Mouse (Mus musculus) liver, embryonic 14.5 days (tissue): ENCODE measurements around the gene Oxa1l. TPM values are rescaled to one million over a fixed set of nuclear protein-coding genes. Genes with fewer than 3 reads are reported as not detected.
A peak's percentile ranks its signal among the peaks of the same experiment; 100 is the strongest.

Source experiments
- ATAC-seq: fragments of 200-750 bp; cut with Nextera tagmentation; 2 replicates; pipeline ENCODE4 v1.8.0; 2017; ENCODE audit warnings: moderate number of reproducible peaks, mild to moderate bottlenecking, moderate library complexity; ENCODE audit not compliant: insufficient read depth
- DNase-seq, 3 experiments: peaks; one replicate each; pipeline ENCODE4 v3.0.0-alpha.2; 2012 to 2013; ENCODE audit warnings: low read depth in 3 of 3, low spot score in 3 of 3
- H3K27ac ChIP-seq: fragments of 300-500 bp; sonication (generic); 2 replicates; pipeline ENCODE4 v1.5.1; 2014; ENCODE audit warnings: moderate library complexity, mild to moderate bottlenecking, control low read depth, inconsistent platforms
- H3K27me3 ChIP-seq: fragments of 300-500 bp; sonication (generic); 2 replicates; pipeline ENCODE4 v1.6.1; 2014; ENCODE audit warnings: mild to moderate bottlenecking, low read length, moderate library complexity; ENCODE audit not compliant: control insufficient read depth, insufficient read depth
- H3K36me3 ChIP-seq: fragments of 300-500 bp; sonication (generic); replicated peaks from 2 replicates; pipeline ENCODE4 v1.6.1; 2014; ENCODE audit warnings: low read depth; ENCODE audit not compliant: control insufficient read depth, insufficient read depth
- H3K4me1 ChIP-seq, 2 experiments: fragments of 200-500 bp in 1 of 2; fragments of 300-500 bp in 1 of 2; sonication (generic) in 1 of 2; replicated peaks; 2 replicates each; pipeline ENCODE4 v1.6.1; 2012 to 2014; ENCODE audit warnings: antibody characterized with exemption in 1 of 2, inconsistent platforms in 1 of 2, low read length in 1 of 2; ENCODE audit not compliant: control insufficient read depth in 2 of 2, insufficient read depth in 2 of 2
- H3K4me2 ChIP-seq: fragments of 300-500 bp; sonication (generic); 2 replicates; pipeline ENCODE4 v1.6.1; 2014; ENCODE audit warnings: low read depth, mild to moderate bottlenecking, control low read depth, moderate library complexity
- H3K4me3 ChIP-seq, 2 experiments: fragments of 200-500 bp in 1 of 2; fragments of 300-500 bp in 1 of 2; sonication (generic) in 1 of 2; 2 replicates each; pipeline ENCODE4 v1.5.1; 2012 to 2014; ENCODE audit warnings: low read depth in 2 of 2, low read length in 2 of 2, mild to moderate bottlenecking in 2 of 2, control low read depth in 1 of 2, inconsistent platforms in 1 of 2, moderate library complexity in 1 of 2; ENCODE audit not compliant: insufficient read depth in 1 of 2
- H3K9ac ChIP-seq: fragments of 300-500 bp; sonication (generic); replicated peaks from 2 replicates; pipeline ENCODE4 v1.6.1; 2014; ENCODE audit warnings: mild to moderate bottlenecking, control low read depth, moderate library complexity
- H3K9me3 ChIP-seq: fragments of 300-500 bp; sonication (generic); 2 replicates; pipeline ENCODE4 v1.6.1; 2016; ENCODE audit warnings: low read length, mixed read lengths; ENCODE audit not compliant: control insufficient read depth
- CTCF ChIP-seq: IDR thresholded peaks from 2 replicates; pipeline ENCODE4 v1.5.1; 2016; ENCODE audit warnings: antibody characterized with exemption, low read depth, control low read depth
- EP300 ChIP-seq: IDR thresholded peaks from 2 replicates; pipeline ENCODE4 v1.6.1; 2016; ENCODE audit warnings: antibody characterized with exemption, low read depth
- WGBS: fragments of 180-500 bp; shearing (Covaris S2); extraction: QIAGEN DNeasy Blood & Tissue Kit; methylation state at CpG from one replicate; pipeline ENCODE4 v1.1.7; 2014; ENCODE audit not compliant: insufficient replicate concordance; 5-methylcytosine and 5-hydroxymethylcytosine counted together
- polyA plus RNA-seq, 2 experiments: library from polyadenylated mRNA; depleted of rRNA in 1 of 2; stranded (reverse) in 1 of 2; unstranded in 1 of 2; fragments of >200 nt; fragmentation: Nextera tagmentation in 1 of 2; extraction: Ambion mirVana in 1 of 2; gene quantifications; 2 replicates each; pipeline versions ENCODE4 v1.2.1 to v1.2.3; 2012 to 2014

The Oxa1l gene
- 27.9 and 29.8 TPM in 2 replicates for polyA plus RNA-seq (2012; rRNA removed)
- polyA plus RNA-seq (2014; fragmentation: Nextera tagmentation; extraction: Ambion mirVana) = 17.4 and 20.1 TPM in 2 replicates

- peak within 1 kb of the TSS; percentile 80 for H3K4me2 ChIP-seq
- under 1% methylated on average over 48 of the region's 48 CpGs for WGBS
- H3K9me3 ChIP-seq = no peaks in the 10 kb centered on the region
- peak within 1 kb of the TSS; percentile 75 for H3K9ac ChIP-seq
- DNase-seq (peak; percentile 90 to 91 (median 91)), ATAC-seq (peak; percentile 84)
- peak within 1 kb of the TSS; percentile 65 to 92 for H3K4me3 ChIP-seq
- no peaks in the 10 kb centered on the region for H3K27me3 ChIP-seq
- TF ChIP-seq EP300 (no peak), CTCF (peak; percentile 55)
- H3K36me3 ChIP-seq = peaks cover 6% of the 10 kb centered on the region
- peaks cover 2 to 4% of the 10 kb centered on the region in 2 experiments; a peak in 3 of 4 replicates for H3K4me1 ChIP-seq
- H3K27ac ChIP-seq = no peak within 1 kb of the TSS
These were observed at the start of gene Oxa1l for GRCm38 (mm10) chr14:54360577-54361340. Gene Oxa1l, plus strand, starts transcription at chr14:54360834.

GRCm38 (mm10) chr14:54311763-54312162 is 48.9 kb upstream of the Oxa1l start:
- Histone ChIP-seq H3K9ac (no peak overlapping the region), H3K4me2 (no peak overlapping the region), H3K27ac (no peak overlapping the region), H3K9me3 (no peaks in the 10 kb centered on the region), H3K36me3 (no peaks in the 10 kb centered on the region), H3K4me1 (no peaks in the 10 kb centered on the region), H3K27me3 (no peaks in the 10 kb centered on the region), H3K4me3 (no peak overlapping the region)
- TF ChIP-seq CTCF (no peak), EP300 (no peak)
- ATAC-seq (no peak), DNase-seq (no peak)
- 39% methylated on average over 3 of the region's 3 CpGs for WGBS

- DNase-seq = no peak
- Histone ChIP-seq H3K9me3 (no peaks in the 10 kb centered on the region), H3K27me3 (no peaks in the 10 kb centered on the region), H3K4me2 (no peak overlapping the region), H3K9ac (no peak overlapping the region), H3K36me3 (no peaks in the 10 kb centered on the region), H3K4me3 (no peak overlapping the region), H3K4me1 (no peaks in the 10 kb centered on the region), H3K27ac (no peak overlapping the region)
- WGBS = 66% methylated on average over 18 of the region's 18 CpGs
- TF ChIP-seq EP300 (no peak), CTCF (no peak)
- ATAC-seq = no peak
These were observed 38.9 kb upstream of the Oxa1l start for GRCm38 (mm10) chr14:54321556-54322376.

- H3K27me3 ChIP-seq = no peaks in the 10 kb centered on the region
- H3K9ac ChIP-seq = no peak overlapping the region
- no peaks in the 10 kb centered on the region for H3K4me1 ChIP-seq
- ATAC-seq (no peak), DNase-seq (no peak)
- H3K36me3 ChIP-seq = no peaks in the 10 kb centered on the region
- TF ChIP-seq EP300 (no peak), CTCF (no peak)
- 43% methylated on average over 5 of the region's 5 CpGs for WGBS
- H3K9me3 ChIP-seq = no peaks in the 10 kb centered on the region
- no peak overlapping the region for H3K27ac ChIP-seq
- H3K4me3 ChIP-seq = no peak overlapping the region
- no peak overlapping the region for H3K4me2 ChIP-seq
These were observed 36.1 kb upstream of the Oxa1l start for GRCm38 (mm10) chr14:54324486-54324885.

GRCm38 (mm10) chr14:54328548-54328947 is 32.1 kb upstream of the Oxa1l start:
- Histone ChIP-seq H3K9me3 (no peaks in the 10 kb centered on the region), H3K4me1 (no peaks in the 10 kb centered on the region), H3K27me3 (no peaks in the 10 kb centered on the region), H3K36me3 (no peaks in the 10 kb centered on the region), H3K4me2 (no peak overlapping the region), H3K27ac (no peak overlapping the region), H3K4me3 (no peak overlapping the region), H3K9ac (no peak overlapping the region)
- ATAC-seq (no peak), DNase-seq (no peak)
- TF ChIP-seq EP300 (no peak), CTCF (peak; percentile 31; the same call in 1 of the 2 replicates)
- WGBS = 49% methylated on average over 2 of the region's 2 CpGs
